Mouse (Mus musculus) kidney, postnatal 4 days (tissue): ENCODE results near the gene Disp2.
A peak's percentile ranks its signal among the peaks of the same experiment; 100 is the strongest.

ENCODE experiments used
- DNase-seq, 2 experiments: peaks; one replicate each; pipeline ENCODE4 v3.0.0; 2021; ENCODE audit warnings: mixed read lengths in 2 of 2

Disp2 gene

DNA sequence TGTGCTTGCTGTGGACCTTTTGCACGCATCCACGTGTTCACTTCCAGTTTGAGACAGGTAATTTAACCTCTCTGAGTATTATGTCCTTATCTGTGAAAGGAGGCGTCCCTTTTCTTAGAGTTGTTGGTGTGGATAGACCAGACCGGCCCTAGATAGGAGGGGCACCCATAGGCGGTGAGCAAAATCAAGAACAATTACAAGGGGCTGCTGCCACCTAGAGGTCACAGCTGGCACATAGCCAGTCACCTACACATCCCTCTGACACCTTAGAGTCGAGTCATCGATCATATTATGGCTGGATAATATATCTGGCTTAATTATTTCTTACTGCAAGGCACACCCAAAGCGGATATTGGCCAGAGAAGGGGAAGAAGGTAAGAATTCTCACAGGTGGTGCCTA lies 19.7 kb upstream of the Disp2 start:
- peak; percentile 78 to 84 for DNase-seq

DNA sequence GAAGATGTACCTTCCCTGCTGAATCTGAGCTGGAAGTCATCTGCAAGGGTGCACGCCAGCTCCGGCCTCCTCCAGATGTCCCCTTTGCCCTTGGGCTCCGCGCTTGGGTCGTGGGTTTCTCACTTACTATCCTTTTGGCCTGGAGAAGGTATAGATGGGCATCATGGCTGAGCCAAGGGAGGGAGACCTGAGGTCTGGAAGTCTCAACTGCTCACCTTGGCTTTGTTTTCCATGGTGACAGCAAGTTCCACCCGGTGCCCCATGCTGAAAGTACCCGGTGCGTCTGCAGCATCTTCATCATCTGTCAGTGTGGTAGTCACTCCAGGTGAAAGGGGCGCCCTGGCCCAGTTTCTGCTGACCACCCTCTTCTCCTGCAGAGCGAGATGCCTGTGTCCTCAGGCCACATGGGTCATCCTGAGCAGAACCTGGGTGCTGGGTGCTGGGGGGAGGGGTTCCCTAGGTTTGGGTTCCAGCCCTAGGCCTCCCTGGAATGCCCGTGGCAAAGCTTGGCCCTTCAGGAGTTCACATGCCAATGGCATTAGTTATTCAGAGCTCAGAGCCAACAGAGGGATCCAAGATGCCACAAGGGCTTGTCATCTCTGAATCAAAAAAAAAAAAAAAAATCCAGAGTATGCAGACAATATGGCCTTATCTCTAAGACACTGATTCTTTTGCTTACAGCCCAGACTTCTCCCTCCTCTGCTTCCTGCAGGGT lies 19.1 kb upstream of the Disp2 start:
- DNase-seq: no peak

DNA sequence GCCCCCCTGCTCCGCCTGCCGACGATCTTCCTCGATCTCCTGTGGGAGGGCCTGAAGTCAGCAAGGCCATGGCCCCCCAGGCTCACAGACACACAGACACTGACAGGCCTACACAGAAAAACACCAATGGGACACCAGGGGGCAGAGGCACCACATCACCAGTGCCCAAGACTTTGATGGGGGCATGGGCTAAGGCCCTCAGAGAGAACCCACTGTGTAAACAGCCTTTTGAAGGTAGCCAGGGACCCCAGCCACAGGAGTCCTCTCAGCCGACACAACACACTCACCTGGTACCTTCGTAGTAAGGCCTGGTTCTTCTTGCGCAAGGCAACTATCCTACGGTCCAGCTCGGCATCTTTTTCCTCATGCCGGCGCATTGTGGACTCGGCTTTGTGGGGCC lies 18.2 kb upstream of the Disp2 start:
- no peak for DNase-seq

DNA sequence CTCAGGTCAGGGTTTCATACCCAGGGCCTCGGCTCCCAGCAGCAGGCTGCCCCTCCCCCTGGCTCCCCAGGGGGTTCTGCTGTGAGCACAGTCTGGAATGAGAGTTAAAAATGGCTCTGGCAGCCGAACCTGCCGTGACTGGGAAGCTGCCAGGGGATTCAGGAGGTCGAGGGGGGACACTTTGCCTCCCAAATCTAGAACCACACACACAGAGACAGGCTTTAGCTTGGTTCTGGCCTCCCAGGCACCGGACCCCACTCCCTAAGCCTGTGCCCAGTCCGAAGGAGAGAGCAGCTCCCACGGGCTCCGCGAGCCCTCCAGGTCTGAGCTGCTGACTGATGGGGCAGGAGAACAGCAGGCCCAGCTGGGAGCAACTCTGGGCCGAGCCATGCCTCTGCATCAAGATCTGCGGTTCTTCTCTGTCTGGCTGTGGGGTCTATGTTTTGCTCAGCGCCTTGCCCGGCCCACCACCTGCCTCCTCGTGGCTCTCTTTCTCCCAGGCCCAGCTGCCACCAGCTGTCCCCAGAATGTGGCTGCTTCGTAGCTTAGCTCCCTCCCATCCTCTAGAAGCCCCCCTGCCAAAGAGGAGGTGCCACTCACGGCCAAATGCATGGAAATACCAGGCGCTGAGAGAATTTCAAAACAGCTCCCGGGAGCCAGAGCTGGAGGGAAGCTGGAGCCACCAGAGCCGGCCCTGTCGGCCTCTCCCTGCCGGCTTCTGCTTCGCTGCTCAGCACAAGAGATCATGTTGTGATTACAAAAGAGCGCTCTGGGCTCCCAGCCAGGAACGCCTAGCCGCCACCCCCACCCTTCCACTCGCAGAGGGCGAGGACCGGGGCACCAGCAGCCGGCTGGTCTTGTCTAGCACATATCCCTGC lies 17.4 kb upstream of the Disp2 start, which contains the start of gene Ccdc9b:
Gene Ccdc9b (minus strand): TSS at position 756 of the 878 bp plus-strand sequence.
- DNase-seq: peak; percentile 93 to 94

DNA sequence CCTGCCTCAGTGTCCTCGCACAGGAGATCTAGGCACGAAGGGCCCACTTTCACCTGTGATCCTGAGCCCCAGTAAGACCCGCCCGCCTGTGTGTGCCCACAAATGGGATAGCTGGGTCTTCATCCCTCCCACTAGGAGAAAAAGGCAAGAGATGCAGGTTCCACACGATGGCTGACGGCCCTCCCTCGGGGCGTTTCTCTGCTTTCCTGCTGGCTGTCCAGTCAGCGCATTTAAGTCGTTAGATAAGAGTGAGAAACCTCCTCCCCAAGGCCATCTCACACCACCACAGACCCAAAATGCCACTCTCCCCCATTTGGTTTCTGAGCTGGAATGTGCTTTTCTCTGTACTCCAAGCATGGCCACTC lies 16.8 kb upstream of the Disp2 start:
- no peak for DNase-seq

DNA sequence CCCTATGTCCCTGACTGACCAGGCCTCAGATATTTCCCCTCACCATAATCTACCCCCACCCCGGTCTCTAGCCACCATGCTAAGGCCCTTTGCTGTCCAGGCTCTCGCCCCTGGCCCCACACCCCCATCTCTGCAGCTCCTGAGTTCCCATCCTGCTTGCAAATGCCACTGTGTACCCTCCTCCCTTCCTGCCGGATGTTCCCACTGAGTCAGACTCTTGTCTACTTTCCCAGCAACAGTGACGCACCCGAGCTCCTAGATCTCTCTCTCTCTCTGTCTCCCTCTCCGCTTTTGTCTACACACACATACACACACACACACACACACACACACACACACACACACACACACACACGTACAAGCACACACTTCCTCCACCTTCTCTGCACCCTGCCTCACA lies 16.1 kb upstream of the Disp2 start:
- peak; percentile 14 to 31 for DNase-seq

DNA sequence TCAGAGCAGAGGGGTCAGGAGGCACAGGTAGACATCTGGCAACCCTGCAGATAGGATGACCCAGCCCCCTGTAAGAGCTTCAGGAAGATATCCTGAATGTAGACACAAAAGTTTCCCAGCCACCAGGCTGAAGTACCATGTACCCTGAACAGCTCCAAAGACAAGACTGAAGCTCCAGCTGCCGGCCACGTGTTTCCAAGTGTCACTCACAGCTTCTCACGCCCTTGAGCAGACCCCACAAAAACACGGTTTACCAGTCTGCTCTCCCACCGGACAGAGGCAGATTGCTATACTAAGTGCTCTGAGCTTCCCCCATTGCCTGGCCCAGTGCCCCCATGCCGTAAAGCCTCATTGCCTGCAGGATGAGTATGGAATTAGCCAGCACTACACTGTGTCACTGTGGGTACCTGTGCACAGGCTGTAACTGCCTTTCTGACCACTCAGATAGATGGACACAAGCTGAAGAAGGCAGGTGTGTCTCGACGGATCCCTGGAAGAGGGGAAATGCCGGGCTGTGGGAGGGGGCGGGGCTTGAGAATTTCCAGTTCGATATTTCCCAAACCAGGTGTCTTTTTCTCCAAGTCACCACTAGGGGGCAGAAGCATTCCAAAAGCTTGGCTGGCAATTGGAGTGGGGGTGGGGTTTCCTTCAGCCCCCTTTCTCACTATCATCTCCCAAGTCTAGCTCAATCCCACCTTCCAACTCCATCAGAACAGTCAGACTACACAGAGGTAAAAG lies 15.3 kb upstream of the Disp2 start:
- DNase-seq: peak; percentile 45 to 64

DNA sequence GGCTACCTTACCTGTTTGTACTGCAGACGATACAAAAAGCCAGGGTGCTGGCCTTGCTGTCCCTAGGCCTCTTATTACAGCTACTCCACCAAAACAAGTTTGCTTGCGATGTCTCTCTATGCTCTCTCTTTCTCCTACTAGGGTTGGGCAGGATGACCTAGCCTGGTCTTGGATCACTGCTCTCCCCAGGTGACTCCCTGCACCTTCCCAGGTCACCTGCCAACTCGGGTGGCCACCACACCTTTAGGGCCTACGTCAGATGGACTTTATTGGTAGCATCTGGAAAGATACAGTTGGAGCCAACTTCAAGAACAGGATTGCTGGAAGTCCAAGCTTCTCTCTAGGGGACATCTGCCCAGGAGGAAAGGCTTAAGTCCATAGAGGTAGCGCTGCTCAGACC lies 14.6 kb upstream of the Disp2 start:
- no peak for DNase-seq

DNA sequence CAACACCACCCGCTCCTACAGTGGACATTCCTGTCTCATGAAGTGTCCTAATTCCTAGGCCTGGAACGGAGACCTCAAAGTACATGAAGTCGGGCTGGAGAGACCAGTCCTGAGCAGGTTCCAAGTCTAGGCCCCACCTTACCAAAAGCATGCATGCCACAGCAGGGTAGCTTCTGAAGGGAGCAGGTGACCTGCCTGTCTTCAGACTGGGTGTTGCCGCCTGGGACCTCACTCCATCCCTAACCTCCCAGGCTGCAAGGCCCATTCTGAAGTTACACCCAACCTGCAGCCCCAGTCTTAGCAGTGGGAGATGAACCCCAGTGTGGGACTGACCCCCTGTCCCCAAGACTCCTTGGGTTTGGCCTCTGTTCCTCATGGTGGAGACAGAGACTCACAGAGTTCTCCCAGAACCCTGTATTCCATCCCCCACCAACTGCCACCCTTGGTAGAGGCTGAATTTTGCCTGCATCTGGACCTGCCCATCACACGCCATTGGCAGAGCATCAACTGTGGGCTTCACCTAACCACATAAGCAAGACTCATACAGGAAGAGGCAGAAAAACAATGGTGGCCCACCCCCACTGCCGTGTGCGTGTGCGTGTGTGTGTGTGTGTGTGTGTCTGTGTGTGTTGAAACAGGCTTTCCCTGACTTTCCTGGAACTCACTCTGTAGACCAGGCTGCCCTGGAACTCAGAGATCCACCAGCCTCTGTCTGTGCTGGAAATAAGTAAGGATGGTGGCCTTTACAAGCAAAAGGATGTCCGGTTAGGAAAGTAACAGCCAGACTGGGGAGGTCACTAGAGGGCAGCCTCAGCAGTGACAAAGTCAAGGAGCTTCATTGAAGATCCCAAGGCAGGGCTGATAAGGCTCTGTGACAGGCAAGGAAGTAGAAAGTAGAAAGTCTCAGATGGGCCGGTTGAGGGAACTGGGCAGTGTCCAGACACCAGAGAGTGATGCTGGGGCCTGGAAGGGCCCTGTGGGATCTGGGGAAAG lies 13.2 kb upstream of the Disp2 start:
- no peak for DNase-seq

DNA sequence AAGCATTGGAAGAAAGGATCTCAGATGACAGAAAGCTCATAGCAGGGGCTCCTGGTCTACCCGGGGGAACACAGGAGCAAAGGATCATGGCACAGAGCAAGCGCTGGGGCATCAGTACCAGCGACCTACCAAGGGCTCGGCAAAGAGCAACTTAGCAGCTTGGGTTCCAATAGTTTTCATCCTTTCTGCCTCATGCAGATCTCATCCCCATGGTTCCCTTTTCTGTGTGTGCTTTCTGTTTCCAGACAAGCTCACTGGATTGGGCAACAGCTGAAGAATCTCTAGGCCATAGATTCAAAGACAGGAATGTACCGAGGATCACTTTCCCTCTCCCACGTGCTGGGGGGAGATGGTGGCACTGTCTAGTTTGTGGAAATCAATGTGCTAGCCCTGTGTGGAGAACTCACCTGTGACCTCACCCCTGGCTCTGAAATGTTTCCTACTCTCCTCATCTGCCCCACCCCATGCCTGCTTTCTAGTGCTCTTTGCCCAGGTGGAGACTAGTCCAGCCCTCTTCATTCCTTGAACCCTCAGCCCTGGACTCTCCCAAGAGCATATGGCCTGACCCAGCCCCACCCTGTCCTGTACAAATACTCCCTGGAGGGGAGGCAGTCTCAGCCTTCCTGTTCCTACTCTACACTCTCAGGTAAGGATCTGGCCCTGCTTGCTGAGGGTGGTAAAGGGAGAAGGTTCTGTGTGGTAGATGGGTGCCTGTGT lies 7.2 kb upstream of the Disp2 start, which contains the start of gene Phgr1:
Gene Phgr1 (plus strand): TSS at position 612 of the 717 bp plus-strand sequence.
- no peak for DNase-seq

DNA sequence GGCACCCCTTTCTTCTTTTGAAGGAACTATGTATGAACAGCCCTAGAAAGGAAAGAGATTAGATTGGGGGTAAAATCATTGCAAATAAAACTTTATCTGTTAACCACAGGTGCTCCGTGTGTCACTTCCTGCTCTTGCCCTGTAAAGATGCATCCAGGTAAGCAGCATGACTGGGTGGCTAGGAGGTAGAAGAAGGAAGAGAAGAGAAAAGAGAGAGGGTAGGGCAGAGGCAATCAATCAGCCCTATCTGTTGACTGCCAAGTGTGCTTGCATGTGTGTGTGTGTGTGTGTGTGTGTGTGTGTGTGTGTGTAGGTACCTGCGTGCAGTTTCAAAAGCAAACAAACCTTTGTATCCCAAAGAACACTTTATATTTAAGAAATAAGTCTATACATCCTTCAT lies 5.0 kb upstream of the Disp2 start:
- DNase-seq: no peak

DNA sequence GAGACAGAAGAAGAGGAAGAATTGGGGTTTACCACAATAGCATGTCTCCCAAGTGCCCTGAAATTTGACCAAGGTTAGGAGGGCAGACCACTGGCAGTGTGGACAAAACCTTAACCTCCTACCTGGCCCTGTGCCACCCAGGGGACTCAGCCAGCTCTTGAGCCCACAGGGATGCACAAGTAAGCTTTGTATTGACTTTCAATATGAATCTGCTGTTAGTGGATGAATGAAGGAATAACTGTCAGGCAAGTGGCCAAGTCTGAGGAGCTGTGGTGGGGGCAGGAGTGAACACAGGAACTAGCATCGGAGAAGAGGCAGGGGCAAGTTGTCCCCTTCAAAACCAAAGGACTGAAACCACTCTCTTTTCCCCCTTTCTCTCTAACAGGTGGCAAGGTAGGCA lies 4.1 kb upstream of the Disp2 start:
- no peak for DNase-seq

DNA sequence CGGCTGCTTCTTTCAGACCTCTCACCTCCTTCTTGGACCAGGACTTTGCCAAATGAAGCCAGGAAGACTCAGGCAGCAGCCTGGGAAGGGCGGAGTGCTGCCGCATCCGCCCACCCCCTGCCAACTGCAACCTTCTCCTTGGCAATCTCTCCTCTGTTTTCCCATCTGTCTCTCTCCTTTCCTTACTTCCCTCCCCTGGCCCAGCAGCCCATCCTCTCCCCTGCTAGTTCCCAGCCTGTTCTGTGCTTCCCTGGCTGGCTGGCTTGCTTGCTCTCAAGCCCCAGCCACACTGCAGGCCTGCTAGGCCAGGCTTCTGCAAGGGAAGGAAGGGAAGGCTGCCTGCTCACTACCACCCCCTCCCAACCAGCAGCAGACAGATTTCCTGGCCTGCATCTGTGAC lies 3.7 kb upstream of the Disp2 start:
- DNase-seq: no peak

DNA sequence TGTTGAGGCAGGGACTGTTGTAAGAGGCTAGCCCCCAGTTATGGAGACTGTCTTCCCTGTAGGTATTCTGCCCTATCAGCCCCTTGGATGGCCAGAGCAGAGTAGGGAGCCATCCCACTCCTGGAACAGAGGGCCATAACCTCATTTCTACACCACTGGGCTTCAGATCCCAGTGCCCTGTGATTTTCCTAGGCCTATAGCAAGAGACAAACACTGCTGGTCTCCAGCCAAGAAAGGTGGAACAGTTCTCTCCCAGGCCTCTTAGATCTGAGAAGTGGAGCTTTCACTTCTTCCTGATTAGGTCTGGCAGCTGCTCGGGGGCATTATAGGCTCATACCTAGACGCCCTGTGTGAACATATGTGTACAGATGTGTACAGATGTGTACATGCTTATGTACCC lies 3.2 kb upstream of the Disp2 start:
- no peak for DNase-seq

DNA sequence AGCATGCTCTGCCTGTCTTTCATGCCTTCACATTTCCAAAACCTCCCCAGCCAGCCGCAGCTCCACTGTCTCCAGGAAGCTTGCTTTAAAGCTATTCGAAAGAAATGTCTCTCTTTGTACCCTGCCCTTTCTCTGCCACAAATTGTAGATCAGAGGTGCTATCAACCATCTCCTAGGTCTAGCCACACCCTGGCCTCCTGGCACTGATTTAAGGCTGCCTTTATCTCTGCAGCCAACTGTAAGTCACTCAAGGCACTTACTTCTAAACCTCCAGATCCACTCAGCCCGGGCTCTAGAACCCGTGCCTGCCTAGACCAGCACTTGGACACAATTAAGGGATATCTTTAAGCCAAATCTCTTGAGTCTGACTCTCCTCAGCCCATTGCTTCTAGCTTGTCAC lies 1.1 kb upstream of the Disp2 start:
- no peak for DNase-seq

DNA sequence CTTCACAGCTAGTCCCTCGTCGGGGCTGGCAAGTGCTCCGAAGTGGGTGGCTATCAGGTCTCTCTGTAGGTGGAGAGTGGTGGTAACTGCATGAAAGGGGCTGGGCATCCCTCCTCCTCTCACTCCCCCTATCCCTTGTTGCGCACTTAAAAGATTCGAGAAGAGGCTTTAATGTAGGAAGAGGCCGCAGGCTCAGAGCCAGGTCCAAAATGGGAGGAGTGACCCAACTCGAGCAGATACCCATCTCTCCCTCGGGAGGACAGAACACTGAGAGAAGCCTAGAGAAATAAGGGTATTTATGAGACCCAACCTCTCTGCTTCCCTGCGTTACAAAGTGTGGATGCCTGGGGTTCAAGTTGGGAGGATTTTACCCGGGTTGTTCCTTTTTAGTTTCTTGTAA lies 454 bp upstream of the Disp2 start:
- no peak for DNase-seq

DNA sequence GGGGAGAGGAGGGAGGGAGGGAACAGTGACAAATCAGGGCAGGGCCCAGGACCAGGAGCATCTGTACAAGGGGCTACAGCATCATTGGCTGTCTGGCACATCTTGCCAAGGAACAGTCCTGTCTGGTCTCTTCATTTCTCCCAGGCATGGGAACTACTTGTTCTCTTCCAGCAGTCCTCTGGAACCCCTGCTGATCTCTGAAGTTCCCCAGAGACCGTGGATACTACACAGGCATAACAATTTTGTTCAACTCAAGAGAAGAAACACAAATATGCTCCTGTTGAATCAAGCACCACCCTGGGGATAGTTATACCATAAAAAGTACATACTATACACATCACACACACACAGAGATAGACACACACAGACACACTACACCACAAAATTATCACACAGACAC lies 1.6 kb downstream of the Disp2 start:
- no peak for DNase-seq

DNA sequence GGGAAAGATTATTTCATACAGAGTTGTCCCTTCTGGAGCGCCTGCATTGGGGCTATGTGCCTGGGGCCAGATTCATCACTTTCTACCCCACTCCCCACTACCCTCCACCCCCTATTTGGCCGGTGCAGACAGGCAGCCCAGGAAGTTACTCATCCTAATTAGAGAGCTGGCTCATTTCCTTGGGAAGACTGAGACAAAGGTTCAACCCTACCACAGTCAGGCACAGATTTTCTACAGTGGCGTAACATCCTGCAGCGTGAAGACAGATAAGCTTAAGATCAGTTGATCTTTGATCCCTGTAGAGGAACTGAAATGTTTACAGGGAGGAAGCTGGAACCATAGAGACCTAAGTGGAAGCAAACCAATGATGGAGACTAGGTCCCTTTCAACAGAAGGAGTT lies 2.8 kb downstream of the Disp2 start:
- DNase-seq: no peak

DNA sequence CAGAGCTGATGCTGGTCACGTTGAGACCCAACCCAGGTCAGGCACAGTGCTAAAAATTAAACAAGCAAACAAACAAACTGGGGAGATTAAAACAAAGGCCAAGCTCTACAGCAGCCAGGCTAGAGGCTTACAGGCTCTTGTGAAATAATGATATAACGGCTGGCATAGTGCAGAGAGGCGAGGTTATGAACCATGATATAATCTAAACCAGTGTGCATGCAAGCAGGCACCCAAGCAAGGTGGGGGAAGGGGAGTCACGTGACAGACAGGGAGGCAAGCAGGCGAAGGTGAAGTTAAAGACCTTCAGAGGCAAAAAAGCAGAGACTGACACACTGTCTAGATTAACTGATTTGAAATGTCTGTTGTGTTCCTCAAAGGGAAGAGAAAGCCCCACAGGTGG lies 3.6 kb downstream of the Disp2 start:
- no peak for DNase-seq

DNA sequence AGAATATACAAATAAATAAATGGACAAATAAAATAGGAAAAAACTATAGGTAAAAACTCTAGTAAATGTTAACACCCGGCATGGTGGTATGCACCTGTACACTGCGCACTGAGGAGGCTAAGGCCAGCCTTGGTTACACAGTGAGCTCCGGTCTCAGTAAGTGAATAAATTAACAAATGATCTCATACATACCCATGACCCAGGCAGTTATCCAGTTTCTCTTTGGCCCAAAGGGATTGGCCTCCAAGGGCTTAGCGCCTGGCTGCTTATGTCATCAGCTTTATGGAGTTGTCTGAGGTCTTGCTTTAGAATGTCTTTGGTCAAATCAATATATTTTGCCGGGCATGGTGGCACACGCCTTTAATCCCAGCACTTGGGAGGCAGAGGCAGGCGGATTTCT lies 4.1 kb downstream of the Disp2 start:
- no peak for DNase-seq

DNA sequence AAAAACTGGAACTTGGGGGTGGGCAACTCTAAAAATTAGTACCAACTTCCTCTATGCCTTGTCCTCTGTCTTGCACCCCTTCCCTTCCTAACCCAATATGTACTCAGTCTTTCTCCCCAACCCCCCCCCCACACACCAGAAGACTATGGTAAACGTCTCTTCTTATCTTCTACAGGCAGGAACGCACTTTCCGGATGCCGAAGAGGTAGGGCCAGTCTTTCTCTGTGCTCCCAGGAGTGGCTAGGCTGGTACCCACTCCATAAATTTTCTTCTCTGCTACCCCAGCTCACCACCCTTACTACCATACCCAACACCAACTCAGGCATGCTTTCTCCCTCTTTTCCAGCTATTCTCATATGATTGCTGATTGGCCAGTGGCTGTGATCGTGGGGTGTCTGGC lies 7.0 kb downstream of the Disp2 start:
- DNase-seq: no peak

DNA sequence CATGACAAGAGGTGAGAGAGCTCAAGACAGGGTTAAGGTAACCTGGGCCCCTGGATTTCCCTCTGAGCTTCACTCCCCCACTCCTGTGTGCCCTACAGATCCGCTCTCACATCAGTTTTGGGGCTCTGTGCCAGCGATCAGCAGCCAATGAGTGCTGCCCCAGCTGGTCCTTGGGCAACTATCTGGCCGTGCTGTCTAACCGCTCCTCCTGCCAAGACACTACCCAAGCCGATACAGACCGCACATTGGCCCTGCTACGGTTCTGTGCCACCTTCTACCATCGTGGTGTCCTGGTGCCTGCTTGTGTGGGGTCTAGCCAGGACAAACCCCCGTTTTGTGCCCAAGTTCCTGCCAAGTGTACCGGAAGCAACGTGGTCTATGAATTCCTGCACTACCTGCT lies 10.0 kb downstream of the Disp2 start:
- DNase-seq: no peak
